Mouse (Mus musculus): ENCODE data around the gene Cdhr2.

Gene Cdhr2

GRCm38 (mm10) chr13:54753733-54754132 is 52.5 kb downstream of the Cdhr2 start:
- DNase-seq = peak; percentile 53

- DNase-seq = peak; percentile 72
Observed at GRCm38 (mm10) chr13:54754169-54755080, 53.2 kb downstream of the Cdhr2 start.

- peak; percentile 66 for DNase-seq
Observed at GRCm38 (mm10) chr13:54755201-54755830, 54.1 kb downstream of the Cdhr2 start.

GRCm38 (mm10) chr13:54756156-54756712 is 55.0 kb downstream of the Cdhr2 start:
- peak; percentile 56 for DNase-seq

GRCm38 (mm10) chr13:54757093-54757830 is 56.0 kb downstream of the Cdhr2 start:
- peak; percentile 88 for DNase-seq

GRCm38 (mm10) chr13:54758045-54758755 is 56.9 kb downstream of the Cdhr2 start:
- peak; percentile 98 for DNase-seq

- peak; percentile 77 for DNase-seq
Observed at GRCm38 (mm10) chr13:54758756-54759470, 57.7 kb downstream of the Cdhr2 start.

- peak; percentile 80 for DNase-seq
Observed at GRCm38 (mm10) chr13:54759496-54759895, 58.2 kb downstream of the Cdhr2 start.

GRCm38 (mm10) chr13:54760164-54760795 is 59.0 kb downstream of the Cdhr2 start:
- peak; percentile 80 for DNase-seq

GRCm38 (mm10) chr13:54760906-54761305 is 59.6 kb downstream of the Cdhr2 start:
- DNase-seq = peak; percentile 48

- DNase-seq = peak; percentile 82
Observed at GRCm38 (mm10) chr13:54765281-54766191, 64.3 kb downstream of the Cdhr2 start.

- DNase-seq = peak; percentile 93
Observed at GRCm38 (mm10) chr13:54766192-54766768, 65.0 kb downstream of the Cdhr2 start, which contains the start of gene Sncb. Gene Sncb, minus strand, starts transcription at chr13:54766595.

GRCm38 (mm10) chr13:54767012-54767411 is 65.8 kb downstream of the Cdhr2 start:
- peak; percentile 44 for DNase-seq

- peak; percentile 80 for DNase-seq
Observed at GRCm38 (mm10) chr13:54780592-54780991, 79.3 kb downstream of the Cdhr2 start.

- no peak for DNase-seq
Observed at GRCm38 (mm10) chr13:54781086-54781485, 79.8 kb downstream of the Cdhr2 start.

- DNase-seq = no peak
Observed at GRCm38 (mm10) chr13:54783235-54783634, 82.0 kb downstream of the Cdhr2 start.

- no peak for DNase-seq
Observed at GRCm38 (mm10) chr13:54783698-54784097, 82.4 kb downstream of the Cdhr2 start, which contains the start of gene Eif4e1b. Gene Eif4e1b, plus strand, starts transcription at chr13:54783998.

Measured in cerebellum, adult 9-11 months (tissue).